Mouse (Mus musculus): Measurements from ENCODE around the gene Itga9. TPM values are rescaled to one million over a fixed set of nuclear protein-coding genes. Genes with fewer than 3 reads are reported as not detected.

The Itga9 gene
- polyA plus RNA-seq, 1 experiment from 2014 or later: 27.9 TPM

DNA sequence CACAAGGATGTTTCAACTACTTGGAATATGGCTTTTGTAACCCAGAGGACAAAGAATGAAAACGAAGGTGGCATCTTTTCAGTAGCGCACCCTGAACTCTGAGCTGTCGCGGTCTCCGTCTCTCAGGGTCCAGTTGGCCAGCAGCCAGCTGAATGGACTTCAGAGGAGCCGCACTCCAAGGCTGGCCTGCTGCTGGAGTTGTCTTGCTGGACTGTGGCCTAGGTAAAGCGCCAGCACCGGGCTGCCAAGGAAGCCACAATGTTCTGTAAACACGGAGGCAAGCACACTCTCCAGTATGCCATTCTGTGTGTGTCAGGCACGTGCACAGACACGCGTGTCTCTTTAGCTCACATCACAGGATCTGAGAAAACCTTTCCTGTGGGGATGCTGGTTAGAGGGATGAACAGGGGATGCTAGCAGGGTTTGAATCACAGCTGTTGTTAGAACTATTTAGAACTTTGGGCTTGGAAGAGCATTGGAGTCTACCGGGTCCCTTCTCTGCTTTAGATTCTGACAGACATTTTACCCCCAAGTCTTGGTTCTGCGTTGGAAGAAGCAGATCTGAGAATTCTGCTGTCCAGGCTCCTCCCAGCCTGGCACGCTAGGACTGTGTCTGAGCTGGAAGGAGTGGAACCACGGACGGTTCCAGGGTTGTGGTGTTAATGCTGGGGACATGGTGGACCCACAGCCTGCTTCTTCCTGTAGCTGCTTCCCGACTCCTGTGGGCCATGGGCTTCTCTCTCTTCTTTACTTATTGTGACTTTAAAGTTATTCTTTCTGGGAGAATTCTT is 16.1 kb downstream of the Itga9 start:
- no peaks in the 10 kb centered on the region for H3K27me3 ChIP-seq
- ATAC-seq (no peak), DNase-seq (ENCODE audit: low read depth, low spot score) (no peak)
- TF ChIP-seq CTCF (IDR thresholded peaks at IDR 0.05): no peak
- in situ Hi-C loops (cut with MboI; ENCODE audit: low pct_unique_long_range_greater_than_20kb): no loop called here
- ChIA-PET POLR2A (interaction anchor here (1.3 kb wide), 1 partner anchor 13 kb away, joined by 4 read pairs; no protein-coding TSS in a partner anchor), CTCF (interaction anchor here (1.4 kb wide), 1 partner anchor 249 kb away, joined by 4 read pairs; no protein-coding TSS in a partner anchor)

- TF ChIP-seq CTCF (IDR thresholded peaks at IDR 0.05): no peak
- H3K27me3 ChIP-seq: no peaks in the 10 kb centered on the region
- POLR2A ChIA-PET: no interaction called here
- CTCF ChIA-PET: interaction anchor here (1.4 kb wide), 1 partner anchor 248 kb away, joined by 4 read pairs; no protein-coding TSS in a partner anchor
- DNase-seq (ENCODE audit: low read depth, low spot score) (no peak), ATAC-seq (no peak)
- in situ Hi-C loops (cut with MboI; ENCODE audit: low pct_unique_long_range_greater_than_20kb): no loop called here
Measured at GRCm38 (mm10) chr9:118623483-118623882, 17.0 kb downstream of the Itga9 start.

DNA sequence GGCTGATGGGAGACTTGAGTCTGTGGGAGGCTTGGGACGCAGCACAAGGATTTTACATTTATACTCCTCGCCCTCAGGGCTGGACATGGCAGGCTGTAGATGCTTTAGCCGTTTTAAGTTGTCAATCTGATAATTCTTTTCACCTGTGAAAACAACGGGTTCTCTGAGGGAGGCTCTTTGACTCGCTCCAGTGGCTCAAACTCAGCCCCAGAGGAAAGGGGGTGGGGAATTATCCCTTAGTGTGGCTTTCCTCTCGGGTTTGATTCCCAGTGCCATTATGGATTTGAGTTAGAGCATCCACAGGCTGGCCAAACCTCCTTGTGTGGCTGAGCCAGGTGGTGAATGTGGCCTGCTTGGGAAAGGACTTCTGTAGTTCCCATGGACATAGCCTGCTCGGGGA is 17.7 kb downstream of the Itga9 start:
- peak; percentile 31 for DNase-seq (ENCODE audit: low read depth, low spot score)
- ChIA-PET CTCF (interaction anchor here (1.4 kb wide), 1 partner anchor 247 kb away, joined by 4 read pairs; no protein-coding TSS in a partner anchor), POLR2A (no interaction called here)
- no peak for ATAC-seq
- in situ Hi-C loops (cut with MboI; ENCODE audit: low pct_unique_long_range_greater_than_20kb): no loop called here
- no peaks in the 10 kb centered on the region for H3K27me3 ChIP-seq
- no peak for TF ChIP-seq CTCF (IDR thresholded peaks at IDR 0.05)

- ChIA-PET CTCF (no interaction called here), POLR2A (interaction anchor here (0.9 kb wide), 1 partner anchor 17 kb away, joined by 3 read pairs; no protein-coding TSS in a partner anchor)
- H3K27me3 ChIP-seq: no peaks in the 10 kb centered on the region
- in situ Hi-C loops (cut with MboI; ENCODE audit: low pct_unique_long_range_greater_than_20kb): no loop called here
- ATAC-seq (peak; percentile 71), DNase-seq (ENCODE audit: low read depth, low spot score) (peak; percentile 75)
- no peak for TF ChIP-seq CTCF (IDR thresholded peaks at IDR 0.05)
Measured at GRCm38 (mm10) chr9:118629763-118630379, 23.4 kb downstream of the Itga9 start.

DNA sequence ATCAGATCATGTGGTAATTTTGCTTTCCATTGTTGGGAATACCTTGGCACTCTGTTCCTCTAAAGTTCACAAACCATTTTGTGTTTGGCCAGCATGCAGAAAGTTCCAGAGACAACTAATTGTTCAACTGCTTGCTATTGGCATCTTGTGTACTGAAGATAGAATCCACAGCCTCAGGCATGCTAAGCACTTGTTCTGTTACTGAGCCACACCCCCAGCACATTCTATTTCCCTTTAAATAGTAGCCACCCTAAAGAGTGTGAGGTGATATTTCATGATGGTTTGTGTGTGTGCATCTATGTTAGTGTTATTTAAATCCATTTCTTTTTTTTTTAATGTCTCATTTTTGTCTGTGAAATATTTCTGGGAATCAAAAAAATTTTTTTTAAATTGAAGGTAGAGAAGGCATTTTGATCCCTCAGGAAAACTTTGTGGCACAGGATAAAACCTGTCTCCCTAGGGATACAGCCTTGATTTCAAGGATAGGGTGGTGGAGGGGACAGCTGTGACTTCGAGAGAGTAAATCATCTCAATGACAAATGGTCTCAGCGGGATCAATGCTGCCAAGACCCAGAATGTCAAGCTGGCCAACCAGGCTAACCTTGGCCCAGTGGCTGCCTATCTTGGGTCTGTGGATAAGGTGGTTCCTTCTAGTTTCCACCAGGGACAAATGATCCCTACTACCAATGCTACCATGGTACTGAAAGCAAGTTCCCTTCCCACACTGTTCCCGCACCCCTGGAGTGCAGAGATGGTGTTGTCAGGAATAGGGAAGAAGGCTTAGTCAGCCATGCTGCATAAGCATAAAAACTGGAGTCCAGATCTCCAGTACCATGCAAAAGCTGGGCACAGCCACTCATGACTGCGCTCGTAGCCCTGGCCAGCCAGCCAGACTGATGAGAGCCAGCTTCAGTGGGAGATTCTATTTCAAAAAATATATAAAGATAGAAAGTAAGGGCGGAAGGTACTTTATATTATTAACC is 25.6 kb downstream of the Itga9 start:
- POLR2A ChIA-PET: interaction anchor here (0.7 kb wide), 1 partner anchor 294 kb away, joined by 4 read pairs; no protein-coding TSS in a partner anchor
- no peak for ATAC-seq
- in situ Hi-C loops (cut with MboI; ENCODE audit: low pct_unique_long_range_greater_than_20kb): no loop called here

GRCm38 (mm10) chr9:118632758-118633143 is 26.3 kb downstream of the Itga9 start:
- DNase-seq (ENCODE audit: low read depth, low spot score): no peak
- TF ChIP-seq CTCF (IDR thresholded peaks at IDR 0.05): no peak
- no peak for ATAC-seq
- ChIA-PET CTCF (no interaction called here), POLR2A (no interaction called here)
- in situ Hi-C loops (cut with MboI; ENCODE audit: low pct_unique_long_range_greater_than_20kb): no loop called here
- H3K27me3 ChIP-seq: no peaks in the 10 kb centered on the region

More for the DNA sequence above, 25.6 kb downstream of the Itga9 start:
- H3K27me3 ChIP-seq: no peaks in the 10 kb centered on the region
- TF ChIP-seq CTCF (IDR thresholded peaks at IDR 0.05): no peak
- CTCF ChIA-PET: interaction anchor here (0.7 kb wide), 1 partner anchor 212 kb away, joined by 3 read pairs; no protein-coding TSS in a partner anchor
- no peak for DNase-seq (ENCODE audit: low read depth, low spot score)

- no peak for DNase-seq (ENCODE audit: low read depth, low spot score)
- H3K27me3 ChIP-seq: no peaks in the 10 kb centered on the region
- no peak for TF ChIP-seq CTCF (IDR thresholded peaks at IDR 0.05)
- ChIA-PET POLR2A (no interaction called here), CTCF (no interaction called here)
- in situ Hi-C loops (cut with MboI; ENCODE audit: low pct_unique_long_range_greater_than_20kb): no loop called here
- ATAC-seq: no peak
Measured at GRCm38 (mm10) chr9:118638642-118639210, 32.2 kb downstream of the Itga9 start.

DNA sequence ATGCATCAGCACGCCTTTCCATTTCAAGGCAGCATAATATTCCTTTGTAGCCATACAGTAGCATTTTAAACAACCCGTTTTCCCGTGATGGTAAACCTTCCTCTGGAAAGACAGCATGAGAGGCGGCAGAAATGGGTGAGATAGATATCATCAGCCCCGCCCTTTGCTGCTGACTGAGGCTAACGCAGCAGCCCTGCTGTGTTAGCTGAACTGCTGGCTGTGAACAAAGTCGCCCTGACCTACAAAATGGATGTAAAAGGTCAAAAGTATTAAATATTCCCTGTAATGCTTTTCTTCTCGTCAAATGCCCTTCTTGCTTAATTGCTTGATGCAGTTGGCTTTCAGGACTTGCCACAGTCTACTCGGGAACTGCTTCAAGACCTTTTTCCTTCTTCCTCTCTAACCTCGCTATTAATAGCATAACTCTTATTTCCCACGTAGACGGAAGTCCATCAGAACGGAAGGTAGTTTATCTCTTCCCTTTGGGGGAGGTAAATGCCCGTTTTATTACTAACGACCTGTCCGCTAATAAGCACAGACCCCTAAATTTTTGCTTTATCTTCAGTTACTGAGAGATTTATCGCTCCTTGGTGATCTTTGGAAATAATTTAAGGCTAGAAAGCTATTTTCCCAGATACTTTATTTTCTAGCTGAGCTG is 39.3 kb downstream of the Itga9 start:
- POLR2A ChIA-PET: no interaction called here
- ATAC-seq: no peak
- H3K27me3 ChIP-seq: no peaks in the 10 kb centered on the region
- in situ Hi-C loops (cut with MboI; ENCODE audit: low pct_unique_long_range_greater_than_20kb): no loop called here
- no peak for DNase-seq (ENCODE audit: low read depth, low spot score)
- no peak for TF ChIP-seq CTCF (IDR thresholded peaks at IDR 0.05)
- CTCF ChIA-PET: no interaction called here

GRCm38 (mm10) chr9:118647495-118647894 is 41.0 kb downstream of the Itga9 start:
- no peak for TF ChIP-seq CTCF (IDR thresholded peaks at IDR 0.05)
- H3K27me3 ChIP-seq: no peaks in the 10 kb centered on the region
- in situ Hi-C loops (cut with MboI; ENCODE audit: low pct_unique_long_range_greater_than_20kb): no loop called here
- DNase-seq (ENCODE audit: low read depth, low spot score) (no peak), ATAC-seq (no peak)
- CTCF ChIA-PET: no interaction called here
- POLR2A ChIA-PET: interaction anchor here (0.8 kb wide), 1 partner anchor 17 kb away, joined by 3 read pairs; no protein-coding TSS in a partner anchor
